Mouse (Mus musculus): Measurements from ENCODE around the gene Dnase2a. TPM values are rescaled to one million over a fixed set of nuclear protein-coding genes. Genes with fewer than 3 reads are reported as not detected.

Gene Dnase2a
- polyA plus RNA-seq, 1 experiment from 2014 or later, result 7.1 TPM

DNA sequence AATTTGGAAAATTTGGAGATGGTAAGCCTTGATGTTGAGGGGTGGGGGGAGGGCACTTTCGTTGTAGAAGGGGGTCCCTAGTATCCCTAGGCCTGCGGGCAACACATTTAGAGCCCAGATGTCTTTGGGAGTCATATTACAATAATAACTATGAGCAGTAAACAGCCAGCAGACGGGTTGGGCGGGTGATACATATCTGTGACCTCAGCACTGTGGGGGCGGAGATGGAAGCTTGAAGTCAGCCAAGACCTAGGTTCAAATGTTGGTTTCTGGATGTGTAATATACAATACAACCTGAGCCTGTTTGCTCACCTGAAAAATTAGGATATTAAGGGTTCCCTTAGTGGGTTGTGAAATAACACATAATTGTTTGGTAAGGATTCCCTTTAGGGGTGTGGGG lies 1.6 kb downstream of the Dnase2a start:
- Histone ChIP-seq H3K4me3 (no peak overlapping the region), H3K9me3 (no peaks in the 10 kb centered on the region), H3K4me1 (peaks cover 16% of the 10 kb centered on the region; the same call in 1 of the 2 replicates), H3K27me3 (replicated peaks) (peaks cover 29% of the 10 kb centered on the region), H3K4me2 (no peak overlapping the region), H3K9ac (no peak overlapping the region), H3K27ac (no peak overlapping the region), H3K36me3 (replicated peaks) (peaks cover 30% of the 10 kb centered on the region)
- 94% methylated on average over 5 of the region's 5 CpGs for WGBS
- no peak for ATAC-seq (replicated peaks)

DNA sequence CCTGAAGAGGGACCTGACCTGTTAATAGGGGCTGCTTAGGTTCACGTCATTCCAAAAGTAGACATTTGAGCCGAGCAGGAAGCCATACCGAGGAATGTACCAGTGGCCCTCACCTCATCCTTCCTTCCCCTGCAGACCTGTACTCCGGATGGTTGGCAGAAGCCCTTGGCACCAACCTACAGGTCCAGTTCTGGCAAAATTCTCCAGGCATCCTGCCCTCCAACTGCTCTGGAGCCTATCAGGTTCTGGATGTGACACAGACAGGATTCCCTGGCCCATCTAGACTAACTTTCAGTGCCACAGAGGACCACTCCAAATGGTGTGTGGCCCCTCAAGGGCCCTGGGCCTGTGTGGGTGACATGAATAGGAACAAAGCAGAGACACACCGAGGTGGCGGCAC lies 2.2 kb downstream of the Dnase2a start:
- peaks cover 16% of the 10 kb centered on the region; the same call in 1 of the 2 replicates for H3K4me1 ChIP-seq
- H3K36me3 ChIP-seq (replicated peaks), result peaks cover 36% of the 10 kb centered on the region
- no peak overlapping the region for H3K9ac ChIP-seq
- no peak overlapping the region for H3K4me2 ChIP-seq
- ATAC-seq (replicated peaks), result no peak
- H3K27me3 ChIP-seq (replicated peaks), result peaks cover 34% of the 10 kb centered on the region
- no peaks in the 10 kb centered on the region for H3K9me3 ChIP-seq
- no peak overlapping the region for H3K27ac ChIP-seq
- no peak overlapping the region for H3K4me3 ChIP-seq
- WGBS, result 92% methylated on average over 6 of the region's 6 CpGs

DNA sequence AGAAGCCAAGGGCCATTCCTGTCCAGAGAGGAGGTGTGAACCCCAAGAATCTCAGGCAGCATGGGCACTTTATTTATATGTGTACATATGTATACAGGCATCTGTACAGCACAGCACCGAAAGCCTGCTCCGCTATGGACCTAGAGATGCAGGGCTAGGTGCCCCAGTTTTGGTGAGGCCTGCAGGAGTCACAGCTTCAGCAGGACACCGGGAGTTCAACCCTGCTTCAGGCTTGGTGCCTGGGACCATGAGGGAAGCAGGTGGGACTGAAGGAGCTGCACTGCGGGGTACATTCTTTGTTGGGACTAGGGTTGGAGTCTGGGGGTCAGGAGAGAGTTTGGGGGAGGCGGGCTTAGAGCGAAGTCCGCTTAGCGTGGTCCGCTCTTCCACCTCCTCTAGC lies 3.5 kb downstream of the Dnase2a start:
- Histone ChIP-seq H3K9me3 (no peaks in the 10 kb centered on the region), H3K36me3 (replicated peaks) (peaks cover 49% of the 10 kb centered on the region)
- 81% methylated on average over 9 of the region's 9 CpGs for WGBS

DNA sequence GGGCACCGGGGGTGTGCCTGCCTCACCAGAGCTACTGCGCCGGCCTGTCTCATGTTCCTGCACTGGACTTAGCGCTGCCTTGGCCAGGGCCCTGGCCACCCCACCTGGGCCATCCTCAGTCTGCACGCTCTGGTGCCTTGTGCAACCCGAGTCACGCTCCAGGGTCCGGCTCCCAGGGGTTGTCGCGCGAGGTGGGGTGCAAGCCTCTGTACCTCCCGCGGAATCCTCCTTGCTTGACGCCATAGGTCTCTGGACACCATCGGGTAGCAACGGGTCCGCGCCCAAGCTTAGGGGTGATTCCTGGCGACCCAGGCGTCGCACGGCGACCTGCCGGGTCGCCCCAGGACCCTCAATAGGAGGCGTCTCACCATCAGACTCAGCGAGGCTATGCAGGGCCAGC lies 4.0 kb downstream of the Dnase2a start:
- Histone ChIP-seq H3K4me2 (no peak overlapping the region), H3K4me3 (no peak overlapping the region), H3K36me3 (replicated peaks) (peaks cover 53% of the 10 kb centered on the region), H3K4me1 (peaks cover 16% of the 10 kb centered on the region; the same call in 1 of the 2 replicates), H3K27me3 (replicated peaks) (peaks cover 35% of the 10 kb centered on the region), H3K27ac (no peak overlapping the region), H3K9ac (no peak overlapping the region), H3K9me3 (no peaks in the 10 kb centered on the region)
- WGBS, result 18% methylated on average over 27 of the region's 27 CpGs
- ATAC-seq (replicated peaks), result no peak

More for the DNA sequence above, 3.5 kb downstream of the Dnase2a start:
- no peak overlapping the region for H3K27ac ChIP-seq
- no peak overlapping the region for H3K4me2 ChIP-seq
- no peak overlapping the region for H3K9ac ChIP-seq
- no peak for ATAC-seq (replicated peaks)
- no peak overlapping the region for H3K4me3 ChIP-seq
- peaks cover 16% of the 10 kb centered on the region; the same call in 1 of the 2 replicates for H3K4me1 ChIP-seq
- peaks cover 35% of the 10 kb centered on the region for H3K27me3 ChIP-seq (replicated peaks)

DNA sequence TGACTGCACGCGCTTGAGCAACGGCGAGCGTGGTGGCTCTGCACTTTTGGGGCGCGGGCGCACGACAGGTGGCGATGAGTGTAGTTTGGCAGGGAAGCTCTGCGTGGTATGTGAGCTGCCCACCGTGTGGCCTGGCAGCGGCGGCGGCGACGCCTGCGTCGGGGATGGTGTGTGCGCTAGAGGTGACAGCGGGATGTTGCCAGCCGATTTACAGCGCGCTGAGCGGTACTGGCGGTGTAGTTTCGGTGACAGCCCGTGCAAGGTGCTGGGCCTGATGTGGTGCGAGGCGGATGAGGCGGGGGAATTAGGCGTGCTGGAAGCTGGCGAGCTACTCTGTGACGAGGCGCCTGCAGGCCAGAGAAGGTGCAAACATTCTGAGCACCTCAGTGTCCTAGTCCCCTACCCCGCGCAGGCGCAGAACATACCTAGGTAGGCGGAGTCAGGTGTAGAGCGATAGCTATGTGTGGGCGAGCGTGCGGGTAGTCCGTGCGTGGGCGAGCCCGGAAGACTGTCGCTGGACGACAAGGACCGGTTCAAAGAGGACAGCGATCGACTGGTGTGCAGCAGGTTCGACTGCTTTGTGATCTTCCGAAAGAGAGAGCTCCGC lies 4.6 kb downstream of the Dnase2a start:
- peaks cover 59% of the 10 kb centered on the region for H3K36me3 ChIP-seq (replicated peaks)
- 6% methylated on average over 55 of the region's 55 CpGs for WGBS
- H3K4me3 ChIP-seq, result peak overlapping the region; percentile 15
- peaks cover 16% of the 10 kb centered on the region; the same call in 1 of the 2 replicates for H3K4me1 ChIP-seq
- peaks cover 35% of the 10 kb centered on the region for H3K27me3 ChIP-seq (replicated peaks)
- H3K27ac ChIP-seq, result no peak overlapping the region
- no peak for ATAC-seq (replicated peaks)
- H3K4me2 ChIP-seq, result peak overlapping the region; percentile 39
- H3K9me3 ChIP-seq, result no peaks in the 10 kb centered on the region
- no peak overlapping the region for H3K9ac ChIP-seq

DNA sequence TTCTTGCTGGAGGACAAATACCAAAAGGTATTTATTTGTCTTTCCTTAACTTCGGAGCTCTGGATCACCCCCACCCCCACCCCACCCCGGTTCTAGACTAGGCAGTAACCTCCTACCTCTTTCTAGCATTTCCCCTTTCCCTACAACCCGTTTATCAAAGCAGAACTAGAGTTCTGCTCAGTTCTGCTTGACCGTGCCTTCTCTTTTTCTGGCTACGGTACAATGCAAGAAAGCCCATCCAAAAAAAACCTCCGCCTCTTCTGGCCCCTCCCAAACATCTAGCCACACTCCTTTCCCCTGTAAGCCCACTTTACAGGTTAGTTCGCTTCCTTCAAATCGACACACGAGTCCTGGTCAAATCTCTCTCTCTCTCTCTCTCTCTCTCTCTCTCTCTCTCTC lies 5.1 kb downstream of the Dnase2a start:
- Histone ChIP-seq H3K27me3 (replicated peaks) (peaks cover 35% of the 10 kb centered on the region), H3K9ac (no peak overlapping the region), H3K4me3 (peak overlapping the region; percentile 15; the same call in 1 of the 2 replicates), H3K27ac (no peak overlapping the region), H3K4me1 (peaks cover 14% of the 10 kb centered on the region; the same call in 1 of the 2 replicates), H3K4me2 (peak overlapping the region; percentile 39; the same call in 1 of the 2 replicates), H3K9me3 (no peaks in the 10 kb centered on the region), H3K36me3 (replicated peaks) (peaks cover 64% of the 10 kb centered on the region)
- 24% methylated on average over 9 of the region's 9 CpGs for WGBS
- no peak for ATAC-seq (replicated peaks)

DNA sequence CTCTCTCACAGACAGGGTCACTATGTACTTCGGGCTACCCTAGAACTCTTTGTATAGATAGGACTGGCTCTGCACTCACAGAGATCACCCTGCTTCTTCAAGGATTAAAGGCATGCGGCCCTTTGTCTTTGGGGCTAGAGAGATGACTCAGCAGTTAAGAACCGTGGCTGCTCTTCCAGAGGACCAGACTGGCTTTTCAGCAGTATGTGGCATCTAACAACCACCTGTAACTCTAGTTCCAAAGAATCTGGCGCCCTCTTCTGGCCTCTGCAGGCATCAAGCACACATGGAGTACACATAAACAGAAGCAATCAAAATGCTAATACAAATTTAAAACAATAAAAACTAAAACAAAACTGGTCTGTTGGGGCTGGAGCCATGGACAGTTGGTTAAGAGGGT lies 5.6 kb downstream of the Dnase2a start:
- WGBS, result 24% methylated on average over 4 of the region's 4 CpGs
- H3K36me3 ChIP-seq (replicated peaks), result peaks cover 69% of the 10 kb centered on the region
- H3K27ac ChIP-seq, result no peak overlapping the region
- no peak for ATAC-seq (replicated peaks)
- no peak overlapping the region for H3K4me3 ChIP-seq
- H3K9me3 ChIP-seq, result no peaks in the 10 kb centered on the region
- H3K27me3 ChIP-seq (replicated peaks), result peaks cover 35% of the 10 kb centered on the region
- no peak overlapping the region for H3K4me2 ChIP-seq
- peaks cover 9% of the 10 kb centered on the region; the same call in 1 of the 2 replicates for H3K4me1 ChIP-seq
- no peak overlapping the region for H3K9ac ChIP-seq

DNA sequence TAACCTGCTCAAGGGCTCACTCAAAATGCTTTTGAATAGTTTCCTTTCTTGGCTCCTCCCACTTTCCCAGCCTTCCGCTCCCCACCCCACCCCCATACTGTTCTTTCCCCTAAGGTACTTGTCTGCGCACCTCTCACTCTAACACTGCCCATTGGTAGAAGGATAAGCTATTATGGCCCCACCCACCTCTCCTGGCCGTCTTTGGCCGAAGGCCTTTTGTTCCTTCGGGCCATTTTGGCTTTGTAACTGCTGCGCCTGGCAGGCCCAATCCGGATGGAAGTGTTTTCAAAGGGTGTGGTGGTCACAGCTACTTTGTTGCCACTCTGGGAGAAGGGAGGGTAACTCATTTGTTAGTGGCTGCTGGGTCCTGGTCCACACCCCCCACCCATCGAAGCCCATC lies 6.9 kb downstream of the Dnase2a start:
- no peak for ATAC-seq (replicated peaks)
- H3K27me3 ChIP-seq (replicated peaks), result peaks cover 26% of the 10 kb centered on the region
- WGBS, result 90% methylated on average over 8 of the region's 8 CpGs
- no peaks in the 10 kb centered on the region for H3K9me3 ChIP-seq
- H3K27ac ChIP-seq, result no peak overlapping the region
- no peak overlapping the region for H3K4me3 ChIP-seq
- peaks cover 5% of the 10 kb centered on the region; the same call in 1 of the 2 replicates for H3K4me1 ChIP-seq
- H3K36me3 ChIP-seq (replicated peaks), result peaks cover 80% of the 10 kb centered on the region
- no peak overlapping the region for H3K9ac ChIP-seq
- no peak overlapping the region for H3K4me2 ChIP-seq

DNA sequence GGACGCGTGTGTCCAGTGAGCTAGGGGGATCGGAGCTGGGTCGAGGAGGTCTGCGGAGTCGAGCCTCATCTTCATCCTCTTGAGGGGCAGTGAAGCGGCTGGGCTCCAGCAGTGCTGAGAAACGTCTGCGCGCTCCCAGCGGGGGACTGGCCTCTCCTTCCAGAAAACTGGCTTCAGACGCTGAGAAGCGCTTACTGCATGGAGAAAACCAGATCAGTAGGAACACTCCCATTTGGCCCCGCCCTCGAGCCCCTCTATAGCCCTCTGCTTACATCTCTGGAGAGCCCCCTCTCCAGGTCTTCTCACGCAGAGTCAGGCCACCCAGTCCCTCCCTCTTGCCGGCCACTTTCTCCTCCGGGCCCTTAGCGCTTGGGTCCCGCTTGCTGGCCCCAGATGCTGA lies 9.4 kb downstream of the Dnase2a start:
- Histone ChIP-seq H3K27me3 (replicated peaks) (peaks cover 18% of the 10 kb centered on the region), H3K9ac (no peak overlapping the region), H3K27ac (no peak overlapping the region), H3K4me1 (peaks cover 4% of the 10 kb centered on the region; the same call in 1 of the 2 replicates), H3K4me3 (no peak overlapping the region), H3K9me3 (no peaks in the 10 kb centered on the region), H3K36me3 (replicated peaks) (peaks cover 90% of the 10 kb centered on the region), H3K4me2 (no peak overlapping the region)
- 29% methylated on average over 20 of the region's 20 CpGs for WGBS
- no peak for ATAC-seq (replicated peaks)

DNA sequence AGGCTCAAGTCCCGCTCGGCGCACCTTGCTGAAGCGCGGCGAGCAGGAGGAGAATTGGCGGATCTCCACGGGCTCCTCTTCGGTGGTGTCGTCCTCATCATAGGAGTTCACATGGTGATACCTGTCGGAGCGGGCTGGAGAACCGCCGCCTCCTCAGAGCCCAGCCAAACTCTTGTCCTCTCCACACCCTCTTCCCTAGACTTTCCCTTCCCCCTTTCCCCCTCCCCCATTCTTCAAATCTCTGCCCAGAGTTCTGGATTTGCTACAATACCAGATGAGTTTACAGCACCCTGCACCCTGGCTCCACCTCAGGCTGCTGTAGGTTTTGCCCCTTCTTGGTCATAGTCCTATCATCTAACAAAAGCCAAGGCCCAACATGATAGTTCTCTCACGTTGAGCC lies 10.3 kb downstream of the Dnase2a start:
- H3K4me2 ChIP-seq, result no peak overlapping the region
- peaks cover 88% of the 10 kb centered on the region for H3K36me3 ChIP-seq (replicated peaks)
- no peak overlapping the region for H3K27ac ChIP-seq
- peaks cover 18% of the 10 kb centered on the region for H3K27me3 ChIP-seq (replicated peaks)
- 94% methylated on average over 15 of the region's 15 CpGs for WGBS
- H3K4me1 ChIP-seq, result no peaks in the 10 kb centered on the region
- no peak overlapping the region for H3K9ac ChIP-seq
- ATAC-seq (replicated peaks), result no peak
- no peak overlapping the region for H3K4me3 ChIP-seq
- no peaks in the 10 kb centered on the region for H3K9me3 ChIP-seq

DNA sequence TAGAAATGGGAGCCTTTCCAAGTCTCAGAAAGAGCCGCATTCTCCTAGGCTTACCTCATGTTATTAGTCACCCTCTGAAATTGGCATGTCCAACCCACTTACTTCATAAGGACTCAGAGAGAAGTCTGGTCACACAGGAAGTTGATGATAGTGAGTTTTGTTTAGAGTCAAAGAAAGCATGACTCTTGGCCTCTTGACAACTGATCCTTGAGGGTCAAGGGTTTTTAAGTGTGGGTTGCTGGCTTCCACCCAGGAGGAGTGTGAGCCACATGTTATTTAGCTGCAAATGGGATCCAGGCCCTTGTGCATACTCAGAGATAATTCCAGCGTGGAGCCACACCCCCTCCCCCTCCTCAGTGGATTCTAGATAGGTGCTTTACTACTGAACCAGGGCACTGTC lies 13.2 kb downstream of the Dnase2a start:
- H3K9me3 ChIP-seq, result no peaks in the 10 kb centered on the region
- ATAC-seq (replicated peaks), result no peak
- no peaks in the 10 kb centered on the region for H3K27me3 ChIP-seq (replicated peaks)
- WGBS, result 91% methylated on average over 2 of the region's 2 CpGs
- no peaks in the 10 kb centered on the region for H3K4me1 ChIP-seq
- H3K27ac ChIP-seq, result no peak overlapping the region
- no peak overlapping the region for H3K4me2 ChIP-seq
- H3K4me3 ChIP-seq, result no peak overlapping the region
- peaks cover 73% of the 10 kb centered on the region for H3K36me3 ChIP-seq (replicated peaks)
- H3K9ac ChIP-seq, result no peak overlapping the region

DNA sequence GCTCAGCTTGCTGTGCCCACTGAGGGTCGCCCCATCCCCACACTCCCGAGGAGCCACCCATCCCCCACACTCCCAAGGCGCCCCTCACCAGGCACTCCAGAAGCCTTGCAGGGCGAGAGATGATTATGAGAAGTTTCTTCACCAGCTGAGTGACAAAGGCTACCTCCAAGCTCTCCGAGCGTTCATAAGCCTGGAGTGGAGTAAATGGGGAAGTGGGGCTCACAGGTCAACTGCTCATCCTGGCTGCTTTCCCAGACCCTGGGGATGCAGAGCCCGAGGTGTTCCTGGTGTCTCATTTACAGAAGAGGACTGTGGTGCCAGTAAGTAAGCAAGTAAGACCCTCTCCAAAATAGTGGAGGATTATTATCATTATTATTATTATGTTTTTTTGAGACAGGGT lies 17.2 kb downstream of the Dnase2a start:
- H3K4me2 ChIP-seq, result no peak overlapping the region
- peaks cover 46% of the 10 kb centered on the region for H3K36me3 ChIP-seq (replicated peaks)
- ATAC-seq (replicated peaks), result no peak
- WGBS, result 72% methylated on average over 7 of the region's 7 CpGs
- no peak overlapping the region for H3K9ac ChIP-seq
- no peaks in the 10 kb centered on the region for H3K27me3 ChIP-seq (replicated peaks)
- no peak overlapping the region for H3K4me3 ChIP-seq
- H3K9me3 ChIP-seq, result no peaks in the 10 kb centered on the region
- H3K27ac ChIP-seq, result no peak overlapping the region
- H3K4me1 ChIP-seq, result peaks cover 13% of the 10 kb centered on the region

DNA sequence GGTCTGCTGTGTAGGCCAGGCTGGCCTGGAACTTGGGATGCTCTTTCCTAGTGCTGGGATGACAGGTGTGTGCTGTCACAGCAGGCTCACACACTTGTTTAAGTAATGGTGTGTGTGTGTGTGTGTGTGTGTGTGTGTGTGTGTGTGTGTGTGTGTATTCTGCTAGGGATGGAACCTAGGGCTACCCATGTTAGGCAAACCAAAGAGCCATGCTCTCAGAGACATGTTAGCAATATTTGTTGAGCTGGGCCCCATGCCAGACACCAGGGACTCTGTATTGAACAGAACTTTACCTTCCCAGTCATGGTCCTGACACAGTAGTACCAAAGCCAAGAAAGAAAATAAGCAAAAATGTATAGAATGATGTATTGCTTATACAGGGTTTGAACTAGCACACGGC lies 19.2 kb downstream of the Dnase2a start:
- WGBS, result 88% methylated on average over 1 of the region's 1 CpGs

More for the DNA sequence above, 19.2 kb downstream of the Dnase2a start:
- Histone ChIP-seq H3K36me3 (replicated peaks) (peaks cover 28% of the 10 kb centered on the region), H3K27ac (no peak overlapping the region), H3K4me3 (no peak overlapping the region), H3K4me2 (no peak overlapping the region), H3K9ac (no peak overlapping the region), H3K9me3 (no peaks in the 10 kb centered on the region), H3K27me3 (replicated peaks) (no peaks in the 10 kb centered on the region), H3K4me1 (peaks cover 13% of the 10 kb centered on the region)
- no peak for ATAC-seq (replicated peaks)
